Mouse (Mus musculus): Measurements from ENCODE around the gene Ccdc63.

Gene Ccdc63

DNA sequence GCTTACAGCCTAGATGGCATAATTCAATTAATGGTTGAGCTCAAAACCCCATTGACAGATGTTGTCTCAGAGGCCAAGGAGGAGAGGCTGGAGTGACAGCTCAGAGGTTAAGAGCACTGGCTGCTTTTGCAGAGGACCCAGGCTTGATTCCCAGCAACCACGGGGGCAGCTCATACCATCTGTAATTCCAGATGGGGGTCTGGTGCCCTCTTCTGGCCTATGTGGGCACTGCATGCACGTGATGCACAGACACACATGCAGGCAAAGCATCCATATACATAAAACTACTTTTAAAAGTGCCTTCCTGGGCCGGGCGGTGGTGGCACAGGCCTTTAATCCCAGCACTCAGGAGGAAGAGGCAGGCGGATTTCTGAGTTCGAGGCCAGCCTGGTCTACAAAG lies 24.4 kb downstream of the Ccdc63 start:
- H3K27me3 ChIP-seq (ENCODE audit: control insufficient read depth, insufficient read depth, low read length, poor library complexity, severe bottlenecking) = no peaks in the 10 kb centered on the region
- no peaks in the 10 kb centered on the region for H3K36me3 ChIP-seq (ENCODE audit: control insufficient read depth, insufficient read depth, low read length, poor library complexity, severe bottlenecking)
- DNase-seq (ENCODE audit: low read depth, low spot score) = peak; percentile 50

- no peak for DNase-seq (ENCODE audit: low read depth, low spot score)
- H3K36me3 ChIP-seq (ENCODE audit: control insufficient read depth, insufficient read depth, low read length, poor library complexity, severe bottlenecking) = no peaks in the 10 kb centered on the region
- H3K27me3 ChIP-seq (ENCODE audit: control insufficient read depth, insufficient read depth, low read length, poor library complexity, severe bottlenecking) = no peaks in the 10 kb centered on the region
Measured at GRCm38 (mm10) chr5:122115266-122115763, 25.3 kb downstream of the Ccdc63 start.

DNA sequence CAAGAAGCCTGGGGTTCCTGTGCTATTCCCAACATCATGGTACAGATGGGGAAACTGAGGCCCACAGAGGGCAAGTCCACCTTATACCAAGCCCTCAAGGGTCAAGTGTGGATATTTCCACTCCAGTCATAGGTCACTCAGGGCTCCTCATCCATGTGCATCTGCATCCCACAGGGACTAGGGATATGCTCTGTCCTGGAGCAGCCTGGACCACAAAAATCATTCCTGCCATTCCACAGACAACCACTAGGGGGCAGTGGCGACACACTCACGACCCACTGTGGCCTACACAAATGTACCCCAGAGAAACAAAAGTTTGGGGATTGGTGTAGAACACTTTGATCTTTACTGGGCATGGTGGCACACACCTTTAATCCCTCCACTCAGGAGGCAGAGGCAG lies 26.4 kb downstream of the Ccdc63 start:
- Histone ChIP-seq H3K27me3 (ENCODE audit: control insufficient read depth, insufficient read depth, low read length, poor library complexity, severe bottlenecking) (no peaks in the 10 kb centered on the region), H3K36me3 (ENCODE audit: control insufficient read depth, insufficient read depth, low read length, poor library complexity, severe bottlenecking) (no peaks in the 10 kb centered on the region)
- DNase-seq (ENCODE audit: low read depth, low spot score) = peak; percentile 83

DNA sequence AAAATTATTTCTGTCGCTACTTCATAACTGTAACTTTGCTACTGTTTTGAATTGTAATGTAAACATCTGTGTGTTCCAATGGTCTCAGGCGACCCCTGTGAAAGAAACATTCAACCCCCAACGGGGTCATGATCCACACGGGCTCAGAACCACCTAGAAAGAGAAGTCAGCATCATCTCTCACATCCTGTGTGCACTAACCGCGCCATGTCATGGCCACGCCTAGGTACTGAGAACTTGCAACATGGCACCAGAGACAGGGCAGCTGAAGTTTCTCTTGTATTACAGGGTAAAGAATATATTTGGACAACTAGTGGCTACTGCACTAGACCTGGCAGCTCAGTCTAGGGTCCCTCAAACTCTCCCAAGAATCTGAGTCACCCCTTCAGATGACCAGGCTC lies 27.2 kb downstream of the Ccdc63 start:
- no peak for DNase-seq (ENCODE audit: low read depth, low spot score)
- H3K36me3 ChIP-seq (ENCODE audit: control insufficient read depth, insufficient read depth, low read length, poor library complexity, severe bottlenecking) = no peaks in the 10 kb centered on the region
- H3K27me3 ChIP-seq (ENCODE audit: control insufficient read depth, insufficient read depth, low read length, poor library complexity, severe bottlenecking) = no peaks in the 10 kb centered on the region

DNA sequence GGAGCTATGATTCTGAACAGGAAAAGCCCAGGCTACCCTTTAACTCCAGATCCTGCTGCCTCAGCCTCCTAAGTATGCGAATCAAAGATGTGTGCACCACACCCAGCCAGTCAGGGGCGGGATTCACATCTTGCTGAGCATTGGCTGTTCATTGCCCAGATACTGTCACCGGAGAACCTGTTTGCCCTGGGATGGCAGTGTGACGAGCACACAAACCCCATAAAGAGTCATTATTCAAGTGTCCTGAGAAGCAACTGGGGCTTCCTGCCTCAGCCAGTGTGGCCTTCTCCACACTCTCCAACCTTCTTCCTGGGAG lies 28.7 kb downstream of the Ccdc63 start:
- H3K27me3 ChIP-seq (ENCODE audit: control insufficient read depth, insufficient read depth, low read length, poor library complexity, severe bottlenecking) = no peaks in the 10 kb centered on the region
- DNase-seq (ENCODE audit: low read depth, low spot score) = no peak

GRCm38 (mm10) chr5:122111091-122111932 lies 29.3 kb downstream of the Ccdc63 start:
- DNase-seq (ENCODE audit: low read depth, low spot score) = no peak
- no peaks in the 10 kb centered on the region for H3K36me3 ChIP-seq (ENCODE audit: control insufficient read depth, insufficient read depth, low read length, poor library complexity, severe bottlenecking)
- H3K27me3 ChIP-seq (ENCODE audit: control insufficient read depth, insufficient read depth, low read length, poor library complexity, severe bottlenecking) = no peaks in the 10 kb centered on the region

More for the DNA sequence above, 28.7 kb downstream of the Ccdc63 start:
- no peaks in the 10 kb centered on the region for H3K36me3 ChIP-seq (ENCODE audit: control insufficient read depth, insufficient read depth, low read length, poor library complexity, severe bottlenecking)

DNA sequence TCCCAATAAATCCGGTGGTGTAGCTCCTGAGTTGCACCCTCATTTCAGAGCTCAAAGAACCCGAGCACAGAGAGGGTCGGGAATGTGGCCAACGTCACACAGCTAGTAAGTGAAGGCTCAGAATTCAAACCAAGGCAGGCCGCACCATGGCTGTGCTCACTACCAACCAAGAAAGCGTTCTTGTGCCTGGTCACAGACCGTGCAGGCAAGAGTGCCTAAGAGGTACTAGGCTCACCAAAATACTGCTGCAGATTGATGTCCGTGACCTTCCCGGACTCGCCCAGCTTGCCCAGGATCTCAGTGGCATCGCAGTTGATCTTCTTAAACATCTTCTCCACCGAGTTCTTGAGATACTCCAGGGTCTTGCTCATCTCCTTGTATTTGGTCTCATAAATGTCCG lies 30.0 kb downstream of the Ccdc63 start:
- Histone ChIP-seq H3K36me3 (ENCODE audit: control insufficient read depth, insufficient read depth, low read length, poor library complexity, severe bottlenecking) (no peaks in the 10 kb centered on the region), H3K27me3 (ENCODE audit: control insufficient read depth, insufficient read depth, low read length, poor library complexity, severe bottlenecking) (no peaks in the 10 kb centered on the region)
- DNase-seq (ENCODE audit: low read depth, low spot score) = no peak

DNA sequence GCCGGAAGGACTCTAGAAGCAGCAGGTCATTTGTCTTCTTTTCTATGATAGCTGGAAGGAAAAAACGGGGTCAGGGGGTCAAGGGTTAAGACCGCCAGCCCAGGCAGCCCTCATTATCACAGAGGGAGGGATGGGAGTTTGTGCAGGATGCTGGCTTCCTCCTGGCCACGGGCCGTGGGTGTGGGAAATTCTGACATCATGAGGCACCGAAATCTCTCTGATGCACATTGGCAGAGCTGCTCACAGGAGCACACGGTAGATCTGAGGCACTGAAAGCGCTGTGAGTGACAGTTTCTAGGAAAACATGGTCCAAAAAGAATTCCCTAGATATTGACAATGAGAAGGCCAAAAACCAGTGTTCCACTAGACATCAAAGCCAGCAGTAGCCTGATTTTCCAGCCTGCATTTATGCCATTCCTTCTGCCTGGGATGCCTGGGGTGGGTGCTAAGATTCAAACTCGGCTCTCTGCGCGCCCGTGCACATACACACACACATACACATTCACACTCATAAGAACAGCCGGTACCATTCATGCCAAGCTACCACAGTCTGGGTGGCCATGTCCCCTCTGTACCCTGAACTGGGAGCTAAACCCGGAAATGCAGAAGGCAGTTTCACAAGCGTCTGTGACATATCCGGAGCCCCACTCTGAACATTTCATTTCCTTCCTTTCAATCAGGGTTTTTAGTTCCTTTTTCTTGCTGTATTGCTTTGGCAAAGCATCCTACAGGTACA lies 31.1 kb downstream of the Ccdc63 start:
- Histone ChIP-seq H3K36me3 (ENCODE audit: control insufficient read depth, insufficient read depth, low read length, poor library complexity, severe bottlenecking) (no peaks in the 10 kb centered on the region), H3K27me3 (ENCODE audit: control insufficient read depth, insufficient read depth, low read length, poor library complexity, severe bottlenecking) (no peaks in the 10 kb centered on the region)
- DNase-seq (ENCODE audit: low read depth, low spot score) = peak; percentile 54

GRCm38 (mm10) chr5:122108104-122108503 lies 32.5 kb downstream of the Ccdc63 start:
- DNase-seq (ENCODE audit: low read depth, low spot score) = no peak
- Histone ChIP-seq H3K36me3 (ENCODE audit: control insufficient read depth, insufficient read depth, low read length, poor library complexity, severe bottlenecking) (no peaks in the 10 kb centered on the region), H3K27me3 (ENCODE audit: control insufficient read depth, insufficient read depth, low read length, poor library complexity, severe bottlenecking) (no peaks in the 10 kb centered on the region)

DNA sequence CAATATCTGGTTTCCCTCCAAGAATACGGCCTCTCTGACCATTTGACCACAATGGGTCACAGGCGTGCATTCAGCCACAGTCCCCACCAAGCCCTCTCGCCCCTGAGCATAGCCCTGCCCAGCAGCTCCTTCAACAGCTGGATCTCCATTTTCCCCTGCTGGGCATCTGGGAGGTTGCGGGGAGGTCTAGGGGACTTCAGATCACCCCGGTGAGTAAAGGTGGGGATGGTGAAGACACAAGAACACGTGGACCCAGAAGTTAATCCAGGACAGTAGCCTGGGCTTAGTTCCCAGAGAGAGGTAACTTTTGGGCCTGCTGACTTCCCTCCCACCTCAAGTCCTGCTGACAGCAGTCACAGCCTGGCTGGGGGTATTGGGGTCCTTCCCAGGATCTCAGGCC lies 34.4 kb downstream of the Ccdc63 start:
- Histone ChIP-seq H3K27me3 (ENCODE audit: control insufficient read depth, insufficient read depth, low read length, poor library complexity, severe bottlenecking) (no peaks in the 10 kb centered on the region), H3K36me3 (ENCODE audit: control insufficient read depth, insufficient read depth, low read length, poor library complexity, severe bottlenecking) (no peaks in the 10 kb centered on the region)
- no peak for DNase-seq (ENCODE audit: low read depth, low spot score)

- no peak for DNase-seq (ENCODE audit: low read depth, low spot score)
- Histone ChIP-seq H3K36me3 (ENCODE audit: control insufficient read depth, insufficient read depth, low read length, poor library complexity, severe bottlenecking) (no peaks in the 10 kb centered on the region), H3K27me3 (ENCODE audit: control insufficient read depth, insufficient read depth, low read length, poor library complexity, severe bottlenecking) (no peaks in the 10 kb centered on the region)
Measured at GRCm38 (mm10) chr5:122104981-122105380, 35.6 kb downstream of the Ccdc63 start.

DNA sequence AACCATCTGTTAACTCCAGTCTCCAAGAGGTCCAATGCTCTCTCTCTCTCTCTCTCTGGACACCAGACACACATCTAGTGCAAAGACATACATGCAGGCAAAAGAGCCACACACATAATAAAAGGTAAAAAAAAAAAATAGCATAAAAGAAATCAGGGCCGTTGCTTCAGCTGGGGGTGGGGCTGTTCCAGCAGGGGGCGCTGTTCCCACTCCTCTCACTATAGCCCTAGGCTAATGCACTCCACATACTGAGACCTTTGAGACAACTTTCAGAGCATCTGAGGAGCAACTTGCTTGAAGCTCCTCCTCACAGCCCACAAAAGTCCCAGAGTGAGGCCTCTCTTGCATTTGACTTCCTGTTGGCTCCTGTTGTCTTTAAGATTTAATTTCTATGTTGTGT lies 36.4 kb downstream of the Ccdc63 start:
- peak; percentile 81 for DNase-seq (ENCODE audit: low read depth, low spot score)
- Histone ChIP-seq H3K36me3 (ENCODE audit: control insufficient read depth, insufficient read depth, low read length, poor library complexity, severe bottlenecking) (no peaks in the 10 kb centered on the region), H3K27me3 (ENCODE audit: control insufficient read depth, insufficient read depth, low read length, poor library complexity, severe bottlenecking) (no peaks in the 10 kb centered on the region)

DNA sequence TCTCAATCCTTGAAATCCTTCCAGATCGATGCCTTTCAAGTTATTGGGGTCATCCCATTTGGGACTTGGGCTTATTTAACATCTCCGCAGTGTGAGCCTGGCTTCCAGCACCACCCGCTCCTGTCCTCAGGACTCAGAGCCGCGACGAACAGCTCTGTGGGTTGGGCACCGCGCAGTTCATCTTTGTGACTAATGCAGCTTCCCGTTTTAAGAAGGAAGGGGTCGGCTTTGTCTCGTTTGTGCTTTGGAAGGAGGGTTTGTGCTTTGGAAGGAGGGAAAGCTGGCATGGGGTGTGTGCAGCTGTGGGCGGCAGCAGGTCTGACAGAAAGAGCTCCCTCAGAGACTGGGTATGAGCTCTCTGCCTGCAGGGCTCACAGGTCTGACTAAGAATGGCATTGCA lies 37.5 kb downstream of the Ccdc63 start:
- DNase-seq (ENCODE audit: low read depth, low spot score) = no peak
- H3K27me3 ChIP-seq (ENCODE audit: control insufficient read depth, insufficient read depth, low read length, poor library complexity, severe bottlenecking) = no peaks in the 10 kb centered on the region
- H3K36me3 ChIP-seq (ENCODE audit: control insufficient read depth, insufficient read depth, low read length, poor library complexity, severe bottlenecking) = no peaks in the 10 kb centered on the region

- DNase-seq (ENCODE audit: low read depth, low spot score) = no peak
- H3K36me3 ChIP-seq (ENCODE audit: control insufficient read depth, insufficient read depth, low read length, poor library complexity, severe bottlenecking) = no peaks in the 10 kb centered on the region
- no peaks in the 10 kb centered on the region for H3K27me3 ChIP-seq (ENCODE audit: control insufficient read depth, insufficient read depth, low read length, poor library complexity, severe bottlenecking)
Measured at GRCm38 (mm10) chr5:122102476-122103050, 38.1 kb downstream of the Ccdc63 start.

DNA sequence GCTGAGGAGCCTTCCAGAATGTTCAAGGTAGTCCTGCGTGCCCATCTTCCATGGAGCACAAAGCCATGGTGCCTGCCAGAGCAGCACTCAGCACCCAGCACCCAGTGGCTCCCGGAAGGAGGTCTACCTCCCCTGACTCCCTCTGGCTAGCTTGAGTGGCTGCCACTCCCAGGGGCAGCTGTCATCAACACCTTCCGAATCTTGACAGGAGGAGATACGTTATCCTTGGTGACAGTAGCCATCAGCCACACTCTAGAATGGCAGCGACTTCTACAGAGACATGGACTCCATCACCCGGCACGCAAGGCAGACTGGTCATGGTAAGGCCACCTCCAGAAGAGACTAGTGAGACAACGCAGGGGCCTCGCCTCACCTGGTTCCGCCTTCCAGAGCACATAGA lies 46.2 kb downstream of the Ccdc63 start:
- no peak for DNase-seq (ENCODE audit: low read depth, low spot score)

More for the DNA sequence above, 46.2 kb downstream of the Ccdc63 start:
- Histone ChIP-seq H3K36me3 (ENCODE audit: control insufficient read depth, insufficient read depth, low read length, poor library complexity, severe bottlenecking) (no peaks in the 10 kb centered on the region), H3K27me3 (ENCODE audit: control insufficient read depth, insufficient read depth, low read length, poor library complexity, severe bottlenecking) (peaks cover 1% of the 10 kb centered on the region; the same call in 1 of the 2 replicates)
